Mouse (Mus musculus): ENCODE measurements at regions not wholly inside any gene's neighbourhood (a gene's known extent, or its start where the extent isn't known, plus 50 kb on each side); places are given as distances from the start of the nearest gene placed in this dataset.

DNA sequence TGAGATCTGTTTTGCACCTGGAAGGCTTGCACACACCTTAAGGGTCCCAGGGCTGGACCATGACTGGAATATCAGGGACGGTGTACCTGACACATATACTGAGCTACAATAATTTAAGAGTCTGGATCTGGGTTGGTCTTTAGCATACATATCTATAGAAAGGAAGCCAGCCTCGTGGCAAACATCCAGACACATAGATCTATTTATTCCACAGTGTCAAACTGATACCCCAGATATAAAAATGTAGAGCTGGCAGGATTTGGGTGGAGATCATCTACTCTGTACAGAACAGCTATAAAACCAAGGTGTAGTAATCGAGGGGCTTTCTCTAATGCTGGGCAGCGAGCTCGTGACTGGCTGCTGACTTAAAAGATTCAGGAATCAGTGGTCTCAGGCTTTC lies 81.1 kb upstream of the Slc38a2 start:
- Histone ChIP-seq H3K27me3 (ENCODE audit: control insufficient read depth, insufficient read depth, low read length) (no peaks in the 10 kb centered on the region), H3K36me3 (ENCODE audit: control insufficient read depth, insufficient read depth, low read length) (no peaks in the 10 kb centered on the region), H3K9ac (ENCODE audit: low read depth, low read length) (no peak overlapping the region), H3K4me3 (ENCODE audit: low read depth, low read length) (no peak overlapping the region), H3K27ac (ENCODE audit: low read depth, low read length) (no peak overlapping the region), H3K4me2 (replicated peaks; ENCODE audit: low read depth, low read length) (no peak overlapping the region), H3K4me1 (replicated peaks; ENCODE audit: control insufficient read depth, insufficient read depth, low read length) (no peaks in the 10 kb centered on the region), H3K9me3 (ENCODE audit: control insufficient read depth, low read length) (no peaks in the 10 kb centered on the region)
- WGBS = 89% methylated on average over 5 of the region's 5 CpGs
- DNase-seq (ENCODE audit: low spot score) (no peak), ATAC-seq (ENCODE audit: low FRiP score) (no peak)

DNA sequence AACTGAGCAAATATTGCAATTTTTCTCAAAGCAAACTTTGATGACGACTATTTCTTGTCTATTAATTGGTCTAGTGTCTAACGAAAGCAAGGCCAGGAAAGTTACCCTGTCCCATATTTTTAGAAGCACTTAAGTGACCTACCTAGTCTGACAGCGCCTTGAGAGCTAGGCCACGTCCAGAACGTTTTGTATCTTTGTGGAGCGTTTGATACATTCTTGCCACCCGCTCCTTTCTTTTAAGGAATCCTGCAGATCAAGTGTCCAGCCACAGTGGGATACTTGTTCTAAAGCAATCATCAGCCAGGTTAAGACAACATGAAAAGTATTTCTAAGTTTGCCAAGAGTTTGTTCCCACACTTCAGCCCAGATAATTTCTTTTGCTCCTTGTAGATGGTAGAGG lies 79.8 kb upstream of the Slc38a2 start:
- H3K27me3 ChIP-seq (ENCODE audit: control insufficient read depth, insufficient read depth, low read length) = no peaks in the 10 kb centered on the region
- no peak overlapping the region for H3K27ac ChIP-seq (ENCODE audit: low read depth, low read length)
- no peaks in the 10 kb centered on the region for H3K4me1 ChIP-seq (replicated peaks; ENCODE audit: control insufficient read depth, insufficient read depth, low read length)
- DNase-seq (ENCODE audit: low spot score) (no peak), ATAC-seq (ENCODE audit: low FRiP score) (no peak)
- H3K9ac ChIP-seq (ENCODE audit: low read depth, low read length) = no peak overlapping the region
- 87% methylated on average over 7 of the region's 7 CpGs for WGBS
- H3K36me3 ChIP-seq (ENCODE audit: control insufficient read depth, insufficient read depth, low read length) = no peaks in the 10 kb centered on the region
- no peaks in the 10 kb centered on the region for H3K9me3 ChIP-seq (ENCODE audit: control insufficient read depth, low read length)
- no peak overlapping the region for H3K4me2 ChIP-seq (replicated peaks; ENCODE audit: low read depth, low read length)
- H3K4me3 ChIP-seq (ENCODE audit: low read depth, low read length) = no peak overlapping the region

DNA sequence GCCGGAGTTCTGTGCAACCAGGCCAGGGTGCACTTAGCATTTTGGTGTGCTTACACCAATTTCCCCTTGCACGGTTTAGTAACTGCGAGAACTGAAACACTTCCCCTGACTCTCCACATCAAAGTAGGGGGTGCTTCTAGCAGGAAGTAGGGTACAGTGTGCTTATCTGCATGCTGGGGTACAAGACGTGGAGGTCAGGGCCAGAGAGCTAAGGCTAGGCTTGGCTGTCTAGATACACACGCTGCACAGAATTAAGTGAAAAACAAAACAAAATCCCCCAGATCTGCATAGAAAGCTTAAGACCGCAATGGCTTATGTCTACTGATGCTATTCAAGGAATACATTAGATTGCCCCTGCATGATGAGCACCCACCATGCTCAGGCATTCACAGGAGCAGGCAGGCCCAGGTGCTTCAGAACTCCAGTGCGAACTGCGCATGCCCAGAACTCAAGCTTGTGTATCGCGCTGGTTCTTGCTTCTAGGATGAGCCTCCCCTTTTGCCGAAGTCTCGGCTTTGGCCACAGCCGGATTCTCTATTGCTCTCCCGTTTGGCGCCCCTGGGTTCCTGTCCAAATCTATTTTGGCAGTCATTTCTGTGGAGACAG lies 78.9 kb upstream of the Slc38a2 start:
- Histone ChIP-seq H3K4me1 (replicated peaks; ENCODE audit: control insufficient read depth, insufficient read depth, low read length) (no peaks in the 10 kb centered on the region), H3K4me3 (ENCODE audit: low read depth, low read length) (no peak overlapping the region), H3K9ac (ENCODE audit: low read depth, low read length) (no peak overlapping the region), H3K27ac (ENCODE audit: low read depth, low read length) (no peak overlapping the region), H3K36me3 (ENCODE audit: control insufficient read depth, insufficient read depth, low read length) (no peaks in the 10 kb centered on the region), H3K9me3 (ENCODE audit: control insufficient read depth, low read length) (no peaks in the 10 kb centered on the region), H3K4me2 (replicated peaks; ENCODE audit: low read depth, low read length) (no peak overlapping the region), H3K27me3 (ENCODE audit: control insufficient read depth, insufficient read depth, low read length) (no peaks in the 10 kb centered on the region)
- ATAC-seq (ENCODE audit: low FRiP score) (no peak), DNase-seq (ENCODE audit: low spot score) (no peak)
- 92% methylated on average over 15 of the region's 15 CpGs for WGBS

GRCm38 (mm10) chr15:96776476-96777075 lies 77.0 kb upstream of the Slc38a2 start:
- H3K4me3 ChIP-seq (ENCODE audit: low read depth, low read length) = no peak overlapping the region
- no peaks in the 10 kb centered on the region for H3K4me1 ChIP-seq (replicated peaks; ENCODE audit: control insufficient read depth, insufficient read depth, low read length)
- no peaks in the 10 kb centered on the region for H3K27me3 ChIP-seq (ENCODE audit: control insufficient read depth, insufficient read depth, low read length)
- DNase-seq (ENCODE audit: low spot score) = no peak
- no peak overlapping the region for H3K4me2 ChIP-seq (replicated peaks; ENCODE audit: low read depth, low read length)
- H3K9ac ChIP-seq (ENCODE audit: low read depth, low read length) = no peak overlapping the region
- H3K36me3 ChIP-seq (ENCODE audit: control insufficient read depth, insufficient read depth, low read length) = no peaks in the 10 kb centered on the region
- no peak overlapping the region for H3K27ac ChIP-seq (ENCODE audit: low read depth, low read length)
- no peaks in the 10 kb centered on the region for H3K9me3 ChIP-seq (ENCODE audit: control insufficient read depth, low read length)
- no peak for ATAC-seq (ENCODE audit: low FRiP score)
- WGBS = 84% methylated on average over 9 of the region's 9 CpGs

GRCm38 (mm10) chr15:96775129-96775528 lies 75.6 kb upstream of the Slc38a2 start:
- DNase-seq (ENCODE audit: low spot score) (no peak), ATAC-seq (ENCODE audit: low FRiP score) (no peak)
- H3K9me3 ChIP-seq (ENCODE audit: control insufficient read depth, low read length) = no peaks in the 10 kb centered on the region
- no peaks in the 10 kb centered on the region for H3K27me3 ChIP-seq (ENCODE audit: control insufficient read depth, insufficient read depth, low read length)
- no peaks in the 10 kb centered on the region for H3K36me3 ChIP-seq (ENCODE audit: control insufficient read depth, insufficient read depth, low read length)
- no peak overlapping the region for H3K4me2 ChIP-seq (replicated peaks; ENCODE audit: low read depth, low read length)
- H3K9ac ChIP-seq (ENCODE audit: low read depth, low read length) = no peak overlapping the region
- H3K27ac ChIP-seq (ENCODE audit: low read depth, low read length) = no peak overlapping the region
- H3K4me3 ChIP-seq (ENCODE audit: low read depth, low read length) = no peak overlapping the region
- WGBS = 90% methylated on average over 5 of the region's 5 CpGs
- H3K4me1 ChIP-seq (replicated peaks; ENCODE audit: control insufficient read depth, insufficient read depth, low read length) = no peaks in the 10 kb centered on the region

- Histone ChIP-seq H3K27me3 (ENCODE audit: control insufficient read depth, insufficient read depth, low read length) (no peaks in the 10 kb centered on the region), H3K4me1 (replicated peaks; ENCODE audit: control insufficient read depth, insufficient read depth, low read length) (no peaks in the 10 kb centered on the region), H3K4me2 (replicated peaks; ENCODE audit: low read depth, low read length) (no peak overlapping the region), H3K9ac (ENCODE audit: low read depth, low read length) (no peak overlapping the region), H3K36me3 (ENCODE audit: control insufficient read depth, insufficient read depth, low read length) (no peaks in the 10 kb centered on the region), H3K4me3 (ENCODE audit: low read depth, low read length) (no peak overlapping the region), H3K9me3 (ENCODE audit: control insufficient read depth, low read length) (no peaks in the 10 kb centered on the region), H3K27ac (ENCODE audit: low read depth, low read length) (no peak overlapping the region)
- WGBS = 58% methylated on average over 6 of the region's 6 CpGs
- ATAC-seq (ENCODE audit: low FRiP score) (no peak), DNase-seq (ENCODE audit: low spot score) (no peak)
These were observed 75.1 kb upstream of the Slc38a2 start for GRCm38 (mm10) chr15:96774664-96775063.

DNA sequence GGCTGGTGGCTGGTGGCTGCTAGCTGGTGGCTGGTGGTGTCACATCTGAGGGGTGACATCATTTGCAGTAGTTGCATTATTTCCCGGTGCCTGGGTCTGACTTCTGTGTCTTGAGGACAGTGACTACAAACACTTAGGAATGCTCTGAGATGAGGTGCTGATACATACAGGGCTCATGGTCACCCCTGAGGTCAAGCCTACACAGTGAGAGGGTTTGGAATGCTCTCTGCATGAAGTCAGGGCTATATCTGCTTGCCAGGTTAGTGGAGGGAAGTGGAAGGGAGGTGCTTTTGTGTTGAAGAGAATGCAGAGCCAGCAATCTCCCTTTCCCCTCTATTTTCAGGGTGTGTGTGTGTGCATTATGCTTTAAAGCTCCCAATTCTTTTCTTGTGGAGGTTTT lies 74.1 kb upstream of the Slc38a2 start:
- no peaks in the 10 kb centered on the region for H3K27me3 ChIP-seq (ENCODE audit: control insufficient read depth, insufficient read depth, low read length)
- H3K4me2 ChIP-seq (replicated peaks; ENCODE audit: low read depth, low read length) = no peak overlapping the region
- no peaks in the 10 kb centered on the region for H3K36me3 ChIP-seq (ENCODE audit: control insufficient read depth, insufficient read depth, low read length)
- H3K4me3 ChIP-seq (ENCODE audit: low read depth, low read length) = no peak overlapping the region
- no peak for ATAC-seq (ENCODE audit: low FRiP score)
- no peak for DNase-seq (ENCODE audit: low spot score)
- H3K9me3 ChIP-seq (ENCODE audit: control insufficient read depth, low read length) = no peaks in the 10 kb centered on the region
- H3K4me1 ChIP-seq (replicated peaks; ENCODE audit: control insufficient read depth, insufficient read depth, low read length) = no peaks in the 10 kb centered on the region
- H3K9ac ChIP-seq (ENCODE audit: low read depth, low read length) = no peak overlapping the region
- 57% methylated on average over 1 of the region's 1 CpGs for WGBS
- H3K27ac ChIP-seq (ENCODE audit: low read depth, low read length) = no peak overlapping the region

- no peak overlapping the region for H3K9ac ChIP-seq (ENCODE audit: low read depth, low read length)
- ATAC-seq (ENCODE audit: low FRiP score) (no peak), DNase-seq (ENCODE audit: low spot score) (no peak)
- no peaks in the 10 kb centered on the region for H3K27me3 ChIP-seq (ENCODE audit: control insufficient read depth, insufficient read depth, low read length)
- H3K4me2 ChIP-seq (replicated peaks; ENCODE audit: low read depth, low read length) = no peak overlapping the region
- no peak overlapping the region for H3K27ac ChIP-seq (ENCODE audit: low read depth, low read length)
- 76% methylated on average over 8 of the region's 8 CpGs for WGBS
- no peaks in the 10 kb centered on the region for H3K9me3 ChIP-seq (ENCODE audit: control insufficient read depth, low read length)
- no peak overlapping the region for H3K4me3 ChIP-seq (ENCODE audit: low read depth, low read length)
- no peaks in the 10 kb centered on the region for H3K4me1 ChIP-seq (replicated peaks; ENCODE audit: control insufficient read depth, insufficient read depth, low read length)
- H3K36me3 ChIP-seq (ENCODE audit: control insufficient read depth, insufficient read depth, low read length) = no peaks in the 10 kb centered on the region
These were observed 73.2 kb upstream of the Slc38a2 start for GRCm38 (mm10) chr15:96772701-96773100.

DNA sequence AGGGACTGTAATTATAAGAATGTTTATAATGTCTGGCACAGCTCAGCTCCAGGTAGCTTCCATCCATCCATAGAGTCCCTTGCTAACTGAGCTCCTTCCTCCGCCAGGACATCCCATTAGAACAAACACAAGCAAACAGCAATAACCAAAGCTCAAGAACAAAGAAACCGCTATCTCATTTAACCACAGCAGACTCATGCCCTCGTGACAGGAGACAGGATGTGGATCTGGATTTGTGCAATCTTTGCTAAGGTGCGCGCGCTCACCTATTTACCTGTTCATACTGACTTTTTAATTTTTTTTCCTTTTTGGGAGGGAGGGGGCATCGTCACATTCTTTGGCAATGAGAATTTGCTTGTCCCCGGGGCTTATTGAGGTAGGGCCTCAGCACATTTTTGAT lies 71.3 kb upstream of the Slc38a2 start:
- 92% methylated on average over 8 of the region's 8 CpGs for WGBS
- Histone ChIP-seq H3K9me3 (ENCODE audit: control insufficient read depth, low read length) (no peaks in the 10 kb centered on the region), H3K27ac (ENCODE audit: low read depth, low read length) (no peak overlapping the region), H3K27me3 (ENCODE audit: control insufficient read depth, insufficient read depth, low read length) (no peaks in the 10 kb centered on the region), H3K4me3 (ENCODE audit: low read depth, low read length) (no peak overlapping the region), H3K4me2 (replicated peaks; ENCODE audit: low read depth, low read length) (no peak overlapping the region), H3K4me1 (replicated peaks; ENCODE audit: control insufficient read depth, insufficient read depth, low read length) (no peaks in the 10 kb centered on the region), H3K36me3 (ENCODE audit: control insufficient read depth, insufficient read depth, low read length) (no peaks in the 10 kb centered on the region), H3K9ac (ENCODE audit: low read depth, low read length) (no peak overlapping the region)
- no peak for ATAC-seq (ENCODE audit: low FRiP score)
- DNase-seq (ENCODE audit: low spot score) = no peak
